Mouse (Mus musculus): ENCODE results near the gene Col28a1. TPM values are rescaled to one million over a fixed set of nuclear protein-coding genes. Genes with fewer than 3 reads are reported as not detected.
"Not testable (repeated sequence)": the region's sequence is repeated elsewhere in the genome, so short reads cannot be mapped to it uniquely, and the experiment has no call there.

Col28a1 gene
- total RNA-seq, 2 experiments from 2014 or later = 4.4 to 5.2 TPM

DNA sequence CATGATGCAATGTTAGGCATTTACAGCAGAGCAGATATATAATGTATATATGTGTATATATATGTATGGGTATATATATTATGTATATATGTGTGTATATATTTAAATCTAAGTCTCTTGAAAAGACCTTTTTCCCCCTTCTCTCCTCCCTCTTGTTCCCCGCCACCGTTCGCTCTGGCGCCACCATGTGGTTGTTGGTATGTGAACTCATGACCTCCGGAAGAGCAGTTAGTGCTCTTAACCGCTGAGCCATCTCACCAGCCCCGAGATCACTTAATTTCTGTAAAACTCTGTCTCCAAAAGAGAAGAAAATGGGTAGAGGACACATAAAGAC lies 208.8 kb downstream of the Col28a1 start:
- peak; percentile 66 for DNase-seq

DNA sequence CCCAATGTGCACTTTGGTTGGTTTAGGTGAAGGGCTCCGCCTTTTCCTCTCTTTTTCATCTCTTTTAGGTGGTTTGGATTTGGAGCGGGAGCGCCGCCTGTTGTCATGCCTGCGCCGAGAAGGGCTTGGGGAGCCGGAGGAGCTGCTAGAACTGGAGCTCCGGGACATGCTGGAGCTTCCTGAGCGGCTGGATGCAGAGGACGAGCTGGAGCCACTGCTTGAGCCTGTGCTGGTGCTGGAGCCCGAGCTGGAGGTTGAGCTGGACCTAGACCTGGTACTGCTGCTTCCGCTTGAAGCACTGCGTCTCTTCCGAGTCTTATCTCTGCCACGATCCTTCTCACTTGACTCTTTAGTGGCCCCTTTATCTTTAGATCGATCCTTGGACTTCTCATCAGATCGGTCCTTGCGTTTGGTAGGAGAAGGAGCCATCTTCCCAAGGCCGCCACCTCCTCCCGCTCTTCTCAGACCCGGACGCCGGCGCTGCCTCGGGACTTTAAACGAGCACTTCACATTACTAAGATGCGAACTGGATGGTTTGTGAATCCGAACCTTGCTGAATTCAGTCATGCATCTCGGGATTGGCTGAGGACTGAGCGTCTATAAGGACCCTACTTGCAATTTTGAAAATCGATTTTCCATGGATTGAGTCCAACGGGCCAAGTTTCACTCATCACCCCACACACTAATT lies 209.3 kb downstream of the Col28a1 start:
- DNase-seq = not testable (repeated sequence)

DNA sequence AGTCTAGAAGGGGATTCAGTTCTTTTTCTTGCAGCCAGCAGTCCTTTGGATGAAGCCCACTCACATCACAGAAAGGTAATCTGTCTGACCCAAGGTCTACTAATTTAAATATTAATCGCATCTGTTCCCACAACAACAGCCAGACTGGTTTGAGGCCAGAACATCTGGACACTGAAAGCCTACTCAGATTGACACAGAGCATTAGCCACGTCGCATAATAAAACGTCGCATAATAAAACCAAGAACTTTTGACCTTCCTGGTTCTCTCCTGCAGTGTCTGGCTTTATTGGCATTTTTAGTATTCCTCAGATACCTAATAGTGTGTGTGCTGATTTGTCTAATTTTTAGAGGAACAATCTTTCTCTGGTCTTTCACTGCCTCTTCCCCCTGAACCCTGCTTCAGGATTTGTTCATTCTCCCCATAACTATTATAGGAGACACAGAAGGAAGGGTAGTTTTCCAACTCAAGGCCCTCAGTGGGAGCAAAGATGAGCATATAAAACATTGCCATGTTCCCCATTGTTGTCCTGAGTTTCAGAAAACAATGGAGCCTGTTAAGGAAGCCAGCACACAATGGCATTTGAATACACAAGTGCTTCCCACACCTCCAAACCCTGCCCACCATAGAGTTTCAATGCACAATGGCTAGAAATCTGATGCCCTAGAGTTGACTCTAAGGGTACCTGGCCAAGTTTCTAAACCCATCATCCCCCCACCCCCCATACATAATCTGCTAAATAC lies 221.2 kb downstream of the Col28a1 start:
- no peak for DNase-seq

DNA sequence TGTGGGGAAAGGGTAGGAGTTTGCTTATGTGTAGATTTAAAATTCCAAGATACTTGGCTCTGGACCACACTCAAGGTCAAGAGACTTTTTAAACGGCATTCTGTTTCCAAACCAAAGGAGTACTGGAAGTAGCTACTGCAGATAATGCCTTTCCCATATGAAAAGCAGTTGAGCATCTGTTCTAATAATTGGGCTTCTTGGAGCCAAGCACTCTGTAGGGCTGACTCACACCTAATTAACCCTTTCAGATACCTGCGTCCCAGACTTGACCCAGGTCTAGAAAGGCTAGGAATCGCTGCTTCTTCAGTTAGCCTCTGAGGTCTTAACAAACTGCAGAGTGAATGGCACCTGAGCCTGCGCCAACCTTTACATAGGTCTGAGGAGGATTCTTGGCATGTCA lies 223.0 kb downstream of the Col28a1 start:
- DNase-seq = no peak

DNA sequence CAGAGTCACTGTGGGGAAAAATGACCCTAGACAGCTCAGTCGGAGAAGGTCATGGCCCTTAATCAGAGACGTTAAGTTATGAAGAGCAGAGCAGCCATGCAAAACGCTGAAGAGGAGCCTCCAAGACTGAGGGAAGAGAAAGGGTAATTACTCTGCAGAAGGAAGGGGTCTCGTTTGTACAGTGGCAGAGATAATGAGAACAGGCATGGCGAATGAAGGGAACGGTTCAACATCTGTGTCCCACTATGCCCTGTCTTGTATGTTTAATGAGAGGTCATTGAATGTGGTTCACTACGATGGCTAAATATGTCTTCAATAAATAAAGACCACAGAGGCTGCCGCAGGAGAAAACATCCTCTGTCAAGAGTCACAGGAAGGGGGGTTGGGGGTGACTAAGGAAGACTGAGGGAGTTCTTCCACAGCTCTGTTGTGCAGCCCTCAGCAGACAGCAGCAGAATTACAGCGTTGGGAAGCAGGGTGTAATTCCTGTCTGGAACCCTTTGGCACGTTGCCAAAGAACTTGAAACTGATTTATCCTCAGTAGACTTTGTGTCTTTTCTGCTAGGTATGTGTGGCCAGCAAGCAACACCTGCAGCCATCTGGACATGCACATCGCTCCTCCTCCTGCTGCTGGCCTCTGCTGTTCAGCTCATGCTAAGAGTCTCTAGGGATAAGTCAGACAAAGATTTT lies 226.4 kb downstream of the Col28a1 start:
- DNase-seq = no peak

DNA sequence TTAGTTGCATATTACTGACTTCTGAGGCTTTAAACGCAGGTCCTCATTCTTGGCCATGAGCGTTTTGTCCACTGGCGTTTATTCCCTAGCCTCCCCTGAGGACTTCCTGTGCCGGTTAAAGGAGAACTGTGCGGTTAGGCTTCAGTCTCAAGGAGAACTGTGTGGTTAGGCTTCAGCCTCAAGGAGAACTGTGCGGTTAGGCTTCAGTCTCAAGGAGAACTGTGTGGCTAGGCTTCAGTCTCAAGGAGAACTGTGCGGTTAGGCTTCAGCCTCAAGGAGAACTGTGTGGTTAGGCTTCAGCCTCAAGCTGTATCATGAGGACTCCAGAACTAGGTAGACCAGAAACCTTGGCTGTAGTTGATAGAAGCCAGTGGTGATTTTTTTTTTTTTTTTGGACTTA lies 229.7 kb downstream of the Col28a1 start:
- DNase-seq = no peak

DNA sequence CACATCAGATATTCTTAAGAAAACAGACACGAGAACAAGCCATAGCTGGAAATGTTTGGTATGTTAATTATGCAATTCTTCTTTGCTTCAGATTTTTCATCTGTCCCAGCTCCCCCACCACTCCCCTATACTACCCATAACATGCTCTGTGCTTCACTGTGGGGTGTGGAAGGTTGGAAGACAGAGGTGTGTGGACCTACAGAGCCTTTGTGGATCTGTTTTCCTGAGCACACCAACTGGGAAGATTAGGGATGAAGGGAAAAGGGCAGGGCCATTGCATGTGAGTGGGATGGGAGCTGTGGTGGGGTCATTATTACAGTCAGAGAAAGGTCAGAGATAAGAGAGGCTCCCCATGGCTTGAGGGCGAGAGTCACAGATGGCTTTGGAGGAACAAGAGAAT lies 240.2 kb downstream of the Col28a1 start:
- no peak for DNase-seq

DNA sequence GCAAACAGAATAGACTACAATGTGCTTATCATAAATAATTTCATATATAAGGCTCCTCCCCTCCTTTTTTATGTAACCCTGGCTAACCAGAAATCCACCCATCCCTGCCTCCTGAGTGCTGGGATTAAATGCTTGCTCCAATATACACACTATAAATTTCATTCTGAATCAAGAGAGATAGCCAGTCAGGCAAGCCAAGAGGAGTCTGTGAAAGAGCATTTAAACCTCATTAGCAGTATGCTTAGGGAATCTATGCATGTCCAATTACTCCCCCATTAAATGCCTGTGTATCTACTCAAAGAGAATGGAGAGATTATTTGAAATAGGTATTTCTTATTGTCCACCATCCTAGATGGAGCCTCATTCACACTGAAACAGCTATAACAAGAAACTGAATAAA lies 240.6 kb downstream of the Col28a1 start:
- no peak for DNase-seq

Other genes with a start within 250 kb of the Col28a1 start
- gene Mios, start 16.6 kb upstream of the Col28a1 start, total RNA-seq (2021) = 10 to 100 TPM; 16.2 to 17.6 TPM
- gene Rpa3, start 66.6 kb upstream of the Col28a1 start, total RNA-seq (2021) = 10 to 100 TPM; 18.1 to 20.5 TPM
- 10 to 100 TPM in 1 of 2 experiments, 1 to 10 TPM in 1; 9.3 to 11.3 TPM for gene Umad1, start 66.7 kb upstream of the Col28a1 start, total RNA-seq (2021)
- not detected for gene Gm45062, start 66.8 kb upstream of the Col28a1 start, total RNA-seq (2021)

Measured in gastrocnemius, postnatal 10 days (tissue).